Mouse (Mus musculus): ENCODE data around the gene Cd209g.
"Not testable (repeated sequence)": the region's sequence is repeated elsewhere in the genome, so short reads cannot be mapped to it uniquely, and the experiment has no call there.

- TF ChIP-seq POLR2A (IDR thresholded peaks at IDR 0.05; ENCODE audit: low read depth, low read length); CTCF (conservative IDR thresholded peaks at IDR 0.05; ENCODE audit: insufficient read depth, insufficient read length, low read depth, low read length): not testable (repeated sequence)
Measured at GRCm38 (mm10) chr8:4105735-4106134, 28.2 kb upstream of the Cd209g start, which contains the start of gene Cd209f.
